Mouse (Mus musculus) neural tube, embryonic 13.5 days (tissue): ENCODE data around the gene Mcrip1. TPM values are rescaled to one million over a fixed set of nuclear protein-coding genes. Genes with fewer than 3 reads are reported as not detected.
"Not testable (repeated sequence)": the region's sequence is repeated elsewhere in the genome, so short reads cannot be mapped to it uniquely, and the experiment has no call there.

ENCODE experiments used
- ATAC-seq: fragments of 200-750 bp; cut with Nextera tagmentation; 2 replicates; pipeline ENCODE4 v1.8.0; 2017; ENCODE audit warnings: low read depth, mild to moderate bottlenecking, moderate TSS enrichment, moderate library complexity
- H3K27ac ChIP-seq: fragments of 300-500 bp; sonication (generic); replicated peaks from 2 replicates; pipeline ENCODE4 v1.5.1; 2015; ENCODE audit warnings: moderate library complexity, mild to moderate bottlenecking, inconsistent platforms
- H3K27me3 ChIP-seq: fragments of 300-500 bp; sonication (generic); 2 replicates; pipeline ENCODE4 v1.6.1; 2015; ENCODE audit warnings: mild to moderate bottlenecking, inconsistent platforms
- H3K36me3 ChIP-seq: fragments of 300-500 bp; sonication (generic); 2 replicates; pipeline ENCODE4 v1.6.1; 2015; ENCODE audit warnings: mild to moderate bottlenecking, inconsistent platforms
- H3K4me1 ChIP-seq: fragments of 300-500 bp; sonication (generic); replicated peaks from 2 replicates; pipeline ENCODE4 v1.6.1; 2015; ENCODE audit warnings: inconsistent platforms
- H3K4me2 ChIP-seq: fragments of 300-500 bp; sonication (generic); 2 replicates; pipeline ENCODE4 v1.6.1; 2015; ENCODE audit warnings: inconsistent platforms, mild to moderate bottlenecking, moderate library complexity
- H3K4me3 ChIP-seq: fragments of 300-500 bp; sonication (generic); 2 replicates; pipeline ENCODE4 v1.5.1; 2015; ENCODE audit warnings: mild to moderate bottlenecking, inconsistent platforms
- H3K9ac ChIP-seq: fragments of 300-500 bp; sonication (generic); 2 replicates; pipeline ENCODE4 v1.6.1; 2015; ENCODE audit warnings: moderate library complexity, mild to moderate bottlenecking, inconsistent platforms
- H3K9me3 ChIP-seq: fragments of 300-500 bp; sonication (generic); 2 replicates; pipeline ENCODE4 v1.6.1; 2016; ENCODE audit warnings: inconsistent platforms
- WGBS: fragments of 180-500 bp; shearing (Covaris S2); methylation state at CpG from one replicate; pipeline ENCODE4 v1.1.7; 2015; 5-methylcytosine and 5-hydroxymethylcytosine counted together
- polyA plus RNA-seq: library from polyadenylated mRNA; unstranded; fragments of >200 nt; fragmentation: Nextera tagmentation; extraction: Ambion mirVana; gene quantifications from 2 replicates; pipeline ENCODE4 v1.2.1, GENCODE M21; 2015

Mcrip1 gene
- polyA plus RNA-seq, 1 experiment from 2014 or later = 236 TPM

- H3K27ac ChIP-seq = no peak overlapping the region
- no peaks in the 10 kb centered on the region for H3K36me3 ChIP-seq
- no peaks in the 10 kb centered on the region; the same call in 1 of the 2 replicates for H3K27me3 ChIP-seq
- H3K4me3 ChIP-seq = no peak overlapping the region
- no peak overlapping the region for H3K9ac ChIP-seq
- WGBS = 60% methylated on average over 6 of the region's 6 CpGs
- H3K4me1 ChIP-seq = no peaks in the 10 kb centered on the region; the same call in 1 of the 2 replicates
- H3K9me3 ChIP-seq = no peaks in the 10 kb centered on the region
- ATAC-seq = no peak
- H3K4me2 ChIP-seq = no peak overlapping the region
These were observed 31.5 kb downstream of the Mcrip1 start for GRCm38 (mm10) chr11:120518027-120518426.

- 77% methylated on average over 4 of the region's 4 CpGs for whole genome bisulfite sequencing
- ATAC-seq = no peak
- H3K36me3 ChIP-seq = no peaks in the 10 kb centered on the region
These were observed 32.4 kb downstream of the Mcrip1 start for GRCm38 (mm10) chr11:120517147-120517546.

GRCm38 (mm10) chr11:120515611-120516010, 33.9 kb downstream of the Mcrip1 start:
- Histone ChIP-seq H3K9ac (no peak overlapping the region), H3K4me2 (no peak overlapping the region), H3K4me3 (no peak overlapping the region), H3K27me3 (no peaks in the 10 kb centered on the region; the same call in 1 of the 2 replicates), H3K4me1 (peaks cover 2% of the 10 kb centered on the region), H3K9me3 (no peaks in the 10 kb centered on the region), H3K36me3 (no peaks in the 10 kb centered on the region), H3K27ac (no peak overlapping the region)
- ATAC-seq = peak; percentile 71
- 18% methylated on average over 17 of the region's 17 CpGs for WGBS

More at GRCm38 (mm10) chr11:120517147-120517546, 32.4 kb downstream of the Mcrip1 start:
- Histone ChIP-seq H3K4me1 (no peaks in the 10 kb centered on the region; the same call in 1 of the 2 replicates), H3K4me2 (no peak overlapping the region), H3K27me3 (no peaks in the 10 kb centered on the region; the same call in 1 of the 2 replicates), H3K27ac (no peak overlapping the region), H3K9ac (no peak overlapping the region), H3K9me3 (no peaks in the 10 kb centered on the region), H3K4me3 (no peak overlapping the region)

- not testable (repeated sequence) for H3K36me3 ChIP-seq, ATAC-seq, H3K4me2 ChIP-seq, H3K27me3 ChIP-seq, H3K4me1 ChIP-seq, H3K27ac ChIP-seq, H3K9ac ChIP-seq, H3K4me3 ChIP-seq, H3K9me3 ChIP-seq
- 96% methylated on average over 2 of the region's 2 CpGs for WGBS
These were observed 35.3 kb downstream of the Mcrip1 start for GRCm38 (mm10) chr11:120514262-120514661.

GRCm38 (mm10) chr11:120512790-120513453, 36.6 kb downstream of the Mcrip1 start:
- Histone ChIP-seq H3K27me3 (no peaks in the 10 kb centered on the region; the same call in 1 of the 2 replicates), H3K4me2 (no peak overlapping the region), H3K4me3 (no peak overlapping the region), H3K36me3 (no peaks in the 10 kb centered on the region), H3K4me1 (peaks cover 8% of the 10 kb centered on the region), H3K9ac (no peak overlapping the region), H3K27ac (no peak overlapping the region), H3K9me3 (no peaks in the 10 kb centered on the region)
- no peak for ATAC-seq
- 21% methylated on average over 6 of the region's 6 CpGs for WGBS

GRCm38 (mm10) chr11:120510375-120511030, 39.0 kb downstream of the Mcrip1 start:
- no peak for ATAC-seq
- Histone ChIP-seq H3K27me3 (no peaks in the 10 kb centered on the region), H3K4me3 (no peak overlapping the region), H3K9me3 (no peaks in the 10 kb centered on the region), H3K27ac (no peak overlapping the region; the same call in 1 of the 2 replicates), H3K36me3 (no peaks in the 10 kb centered on the region), H3K4me1 (peaks cover 8% of the 10 kb centered on the region), H3K9ac (peak overlapping the region; percentile 64), H3K4me2 (peak overlapping the region; percentile 43)
- 15% methylated on average over 16 of the region's 16 CpGs for WGBS

- ATAC-seq = no peak
- no peak overlapping the region for H3K4me3 ChIP-seq
- no peak overlapping the region for H3K9ac ChIP-seq
- no peaks in the 10 kb centered on the region for H3K36me3 ChIP-seq
- no peaks in the 10 kb centered on the region for H3K27me3 ChIP-seq
- H3K4me2 ChIP-seq = no peak overlapping the region
- H3K9me3 ChIP-seq = no peaks in the 10 kb centered on the region
- 69% methylated on average over 4 of the region's 4 CpGs for WGBS
- peaks cover 8% of the 10 kb centered on the region for H3K4me1 ChIP-seq
- no peak overlapping the region for H3K27ac ChIP-seq
These were observed 39.6 kb downstream of the Mcrip1 start for GRCm38 (mm10) chr11:120509940-120510339.

- H3K27me3 ChIP-seq = no peaks in the 10 kb centered on the region
- ATAC-seq = no peak
- WGBS = 84% methylated on average over 9 of the region's 9 CpGs
These were observed 41.1 kb downstream of the Mcrip1 start for GRCm38 (mm10) chr11:120508290-120508870.

GRCm38 (mm10) chr11:120507611-120508289, 41.8 kb downstream of the Mcrip1 start:
- Histone ChIP-seq H3K36me3 (no peaks in the 10 kb centered on the region), H3K9ac (no peak overlapping the region), H3K4me1 (peaks cover 8% of the 10 kb centered on the region), H3K9me3 (no peaks in the 10 kb centered on the region), H3K4me2 (no peak overlapping the region), H3K27me3 (no peaks in the 10 kb centered on the region), H3K4me3 (no peak overlapping the region), H3K27ac (no peak overlapping the region)
- 77% methylated on average over 13 of the region's 13 CpGs for WGBS
- ATAC-seq = no peak

More at GRCm38 (mm10) chr11:120508290-120508870, 41.1 kb downstream of the Mcrip1 start:
- H3K4me3 ChIP-seq = no peak overlapping the region
- no peaks in the 10 kb centered on the region for H3K36me3 ChIP-seq
- H3K9ac ChIP-seq = no peak overlapping the region
- peaks cover 8% of the 10 kb centered on the region for H3K4me1 ChIP-seq
- no peaks in the 10 kb centered on the region for H3K9me3 ChIP-seq
- H3K4me2 ChIP-seq = no peak overlapping the region
- no peak overlapping the region for H3K27ac ChIP-seq

- H3K27ac ChIP-seq = no peak overlapping the region
- ATAC-seq = no peak
- WGBS = 48% methylated on average over 4 of the region's 4 CpGs
- H3K36me3 ChIP-seq = no peaks in the 10 kb centered on the region
- no peaks in the 10 kb centered on the region for H3K27me3 ChIP-seq
- no peak overlapping the region for H3K4me3 ChIP-seq
- H3K9ac ChIP-seq = no peak overlapping the region
- no peaks in the 10 kb centered on the region for H3K9me3 ChIP-seq
- peaks cover 8% of the 10 kb centered on the region for H3K4me1 ChIP-seq
- H3K4me2 ChIP-seq = no peak overlapping the region
These were observed 42.6 kb downstream of the Mcrip1 start for GRCm38 (mm10) chr11:120506899-120507298.

- WGBS = 95% methylated on average over 3 of the region's 3 CpGs
- ATAC-seq = no peak
- H3K27me3 ChIP-seq = no peaks in the 10 kb centered on the region
- no peaks in the 10 kb centered on the region for H3K9me3 ChIP-seq
- no peak overlapping the region for H3K27ac ChIP-seq
- H3K4me2 ChIP-seq = no peak overlapping the region
- no peak overlapping the region for H3K9ac ChIP-seq
- no peak overlapping the region for H3K4me3 ChIP-seq
- H3K4me1 ChIP-seq = peaks cover 6% of the 10 kb centered on the region
- H3K36me3 ChIP-seq = no peaks in the 10 kb centered on the region
These were observed 43.9 kb downstream of the Mcrip1 start for GRCm38 (mm10) chr11:120505661-120506060.

GRCm38 (mm10) chr11:120501701-120502100, 47.8 kb downstream of the Mcrip1 start:
- no peak for ATAC-seq
- 89% methylated on average over 4 of the region's 4 CpGs for WGBS

More at GRCm38 (mm10) chr11:120501701-120502100, 47.8 kb downstream of the Mcrip1 start:
- H3K4me3 ChIP-seq = no peak overlapping the region
- H3K27me3 ChIP-seq = no peaks in the 10 kb centered on the region
- H3K9ac ChIP-seq = no peak overlapping the region
- H3K9me3 ChIP-seq = no peaks in the 10 kb centered on the region
- H3K27ac ChIP-seq = no peak overlapping the region
- H3K4me2 ChIP-seq = no peak overlapping the region
- peaks cover 22% of the 10 kb centered on the region for H3K36me3 ChIP-seq
- H3K4me1 ChIP-seq = no peaks in the 10 kb centered on the region
